Mouse (Mus musculus) bone marrow, adult 2 months (tissue): ENCODE measurements around the gene Slc43a2.

ENCODE experiments used
- CTCF ChIP-seq: fragments of 200-500 bp; IDR thresholded peaks from 2 replicates; pipeline ENCODE4 v1.5.1; 2011; ENCODE audit warnings: low read length, control low read depth; ENCODE audit not compliant: control insufficient read depth, insufficient read depth
- POLR2A ChIP-seq: fragments of 200-500 bp; IDR thresholded peaks from 2 replicates; pipeline ENCODE4 v1.6.1; 2011; ENCODE audit warnings: low read depth, mild to moderate bottlenecking, control low read depth, low read length, borderline replicate concordance; ENCODE audit not compliant: control insufficient read depth

- TF ChIP-seq CTCF (no peak), POLR2A (no peak)
These were observed 55.5 kb downstream of the Slc43a2 start for GRCm38 (mm10) chr11:75586963-75587362.
